Mouse (Mus musculus) macrophage (primary cell): ENCODE data around the gene Sgpl1. TPM values are rescaled to one million over a fixed set of nuclear protein-coding genes. Genes with fewer than 3 reads are reported as not detected.

Experiments
- H3K27ac ChIP-seq: fragments of 350-480 bp; formaldehyde crosslinking; 2 replicates; pipeline ENCODE4 v1.9.0; 2021
- H3K36me3 ChIP-seq: fragments of 350-480 bp; formaldehyde crosslinking; 2 replicates; pipeline ENCODE4 v1.9.0; 2021; ENCODE audit errors: inconsistent target
- H3K4me3 ChIP-seq: fragments of 350-480 bp; formaldehyde crosslinking; 2 replicates; pipeline ENCODE4 v1.9.0; 2021; ENCODE audit errors: inconsistent target
- H3K79me2 ChIP-seq: fragments of 350-480 bp; formaldehyde crosslinking; 2 replicates; pipeline ENCODE4 v1.9.0; 2021; ENCODE audit errors: inconsistent target
- WGBS: methylation state at CpG from one replicate; pipeline ENCODE4 v1.1.7; 2026; ENCODE audit warnings: inconsistent platforms; ENCODE audit not compliant: missing documents; 5-methylcytosine and 5-hydroxymethylcytosine counted together
- polyA plus RNA-seq: library from polyadenylated mRNA; stranded (reverse); fragments of 250-400 nt; gene quantifications from 3 replicates; pipeline ENCODE4 v1.2.4, GENCODE M21; 2018; ENCODE audit warnings: inconsistent platforms

Gene Sgpl1
- polyA plus RNA-seq, 1 experiment from 2014 or later: 300 TPM

GRCm38 (mm10) chr10:61051993-61052613, 95.4 kb downstream of the Sgpl1 start:
- H3K27ac ChIP-seq: no peak overlapping the region
- H3K79me2 ChIP-seq: no peaks in the 10 kb centered on the region
- WGBS: 51% methylated on average over 14 of the region's 14 CpGs
- H3K4me3 ChIP-seq: no peak overlapping the region
- H3K36me3 ChIP-seq: no peaks in the 10 kb centered on the region

Other genes with a start within 250 kb of the Sgpl1 start
- not detected in 3 replicates for gene Pcbd1, start 58.4 kb downstream of the Sgpl1 start, polyA plus RNA-seq
- gene Tbata, start 24.3 kb upstream of the Sgpl1 start, polyA plus RNA-seq: not detected in 3 replicates
- 0.06 to 0.09 TPM in 2 of 3 replicates, not detected in the other for gene Adamts14, start 125.7 kb upstream of the Sgpl1 start, polyA plus RNA-seq
- gene Prf1, start 150.1 kb upstream of the Sgpl1 start, polyA plus RNA-seq: not detected in 3 replicates
- 0.13 to 6.3 TPM (median 0.63 TPM) in 3 replicates for gene Pald1, start 235.8 kb upstream of the Sgpl1 start, polyA plus RNA-seq